Mouse (Mus musculus): ENCODE measurements around the gene Hsd11b1. TPM values are rescaled to one million over a fixed set of nuclear protein-coding genes. Genes with fewer than 3 reads are reported as not detected.

Hsd11b1 gene
- total and polyA plus RNA-seq, 3 experiments: 10.5 to 20.9 (median 15.1) TPM

DNA sequence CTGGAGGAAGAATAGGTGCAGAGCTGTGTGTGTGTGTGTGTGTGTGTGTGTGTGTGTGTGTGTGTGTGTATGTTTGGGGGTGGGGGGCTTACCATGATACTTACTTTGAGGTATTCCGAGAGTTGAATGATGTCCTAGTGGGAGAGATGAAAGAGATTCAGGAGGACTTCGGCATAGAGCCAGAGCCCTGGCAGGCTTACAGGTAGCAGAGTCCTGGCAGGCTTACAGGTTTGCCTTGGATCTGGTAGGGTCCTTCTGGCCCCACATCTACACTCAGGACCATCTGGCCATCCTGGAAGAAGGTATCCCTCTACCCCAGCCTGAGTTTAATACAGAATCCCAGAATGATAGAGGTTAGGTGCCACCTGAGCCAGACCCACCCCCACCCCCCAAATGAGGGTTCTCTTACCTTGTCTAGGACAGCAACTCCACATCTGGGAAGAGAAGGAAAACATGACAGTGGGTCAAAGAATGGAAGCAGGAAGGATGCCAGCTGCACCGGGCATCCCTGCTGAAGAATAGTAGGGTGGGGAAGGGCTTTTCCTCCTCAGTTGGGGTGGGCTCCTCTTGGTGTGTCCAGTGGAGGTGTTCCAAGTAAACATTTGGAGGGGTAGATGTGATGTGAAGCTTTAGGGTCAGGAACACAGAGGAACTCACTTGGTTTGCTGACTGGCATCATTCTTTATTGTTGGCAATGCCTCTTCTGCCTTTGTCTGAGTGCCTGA is 69.3 kb downstream of the Hsd11b1 start:
- DNase-seq: no peak
- H3K9ac ChIP-seq (ENCODE audit: low read depth, low read length): no peak overlapping the region
- H3K36me3 ChIP-seq (ENCODE audit: control insufficient read depth, insufficient read depth, low read length): peaks cover 1% of the 10 kb centered on the region; the same call in 1 of the 2 replicates
- peaks cover 13% of the 10 kb centered on the region for H3K4me1 ChIP-seq (ENCODE audit: control insufficient read depth, insufficient read depth, low read length)
- H3K4me3 ChIP-seq: no peak overlapping the region
- TF ChIP-seq POLR2A (IDR thresholded peaks at IDR 0.05; ENCODE audit: insufficient read depth, low read depth, low read length) (no peak), EP300 (IDR thresholded peaks at IDR 0.05; ENCODE audit: insufficient read depth, low read depth, low read length) (no peak), CTCF (IDR thresholded peaks at IDR 0.05) (no peak)
- 72% methylated on average over 3 of the region's 3 CpGs for WGBS
- no peaks in the 10 kb centered on the region for H3K79me2 ChIP-seq (replicated peaks; ENCODE audit: control insufficient read depth, insufficient read depth, low read length)
- no peak overlapping the region for H3K27ac ChIP-seq
- intact Hi-C loops (cut with DNase I): loop anchor here (5.0 kb wide), 1 partner anchor 62 kb away; the partner anchor contains the start of gene Diexf
- no peaks in the 10 kb centered on the region for H3K27me3 ChIP-seq (ENCODE audit: control insufficient read depth, insufficient read depth, low read length)

- Histone ChIP-seq H3K79me2 (replicated peaks; ENCODE audit: control insufficient read depth, insufficient read depth, low read length) (no peaks in the 10 kb centered on the region), H3K27me3 (ENCODE audit: control insufficient read depth, insufficient read depth, low read length) (no peaks in the 10 kb centered on the region), H3K4me1 (ENCODE audit: control insufficient read depth, insufficient read depth, low read length) (peaks cover 17% of the 10 kb centered on the region), H3K36me3 (ENCODE audit: control insufficient read depth, insufficient read depth, low read length) (peaks cover 2% of the 10 kb centered on the region; the same call in 1 of the 2 replicates), H3K27ac (peak overlapping the region; percentile 61), H3K4me3 (no peak overlapping the region), H3K9ac (ENCODE audit: low read depth, low read length) (no peak overlapping the region)
- WGBS: 41% methylated on average over 7 of the region's 7 CpGs
- TF ChIP-seq EP300 (IDR thresholded peaks at IDR 0.05; ENCODE audit: insufficient read depth, low read depth, low read length): no peak
- no peak for TF ChIP-seq POLR2A (IDR thresholded peaks at IDR 0.05; ENCODE audit: insufficient read depth, low read depth, low read length)
- no peak for TF ChIP-seq CTCF (IDR thresholded peaks at IDR 0.05)
- peak in 1 of 2 experiments; percentile 61 for DNase-seq
- intact Hi-C loops (cut with DNase I): loop anchor here (5.0 kb wide), 1 partner anchor 59 kb away; the partner anchor contains the start of gene Diexf
Measured at GRCm38 (mm10) chr1:193191675-193192283, 72.1 kb downstream of the Hsd11b1 start.

DNA sequence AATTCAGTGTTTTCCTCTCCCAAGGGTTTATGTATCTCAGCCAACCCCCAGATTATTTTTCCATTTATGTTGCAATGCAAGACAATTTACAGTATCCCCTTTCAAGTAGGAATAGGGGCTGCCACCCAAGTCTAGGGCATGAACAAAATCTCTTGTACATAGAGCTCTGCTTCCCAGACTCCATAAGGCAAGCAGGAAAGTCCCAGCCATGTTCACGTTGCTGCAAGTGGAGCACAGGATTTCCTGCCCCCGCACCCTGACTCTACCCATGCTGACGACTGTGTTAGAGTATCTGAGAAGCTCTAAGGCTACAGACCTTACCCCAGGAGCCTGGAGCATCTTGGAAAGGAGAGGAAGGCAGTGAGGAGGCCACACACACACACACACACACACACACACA is 74.1 kb downstream of the Hsd11b1 start:
- Histone ChIP-seq H3K4me3 (no peak overlapping the region), H3K27ac (peak overlapping the region; percentile 69), H3K4me1 (ENCODE audit: control insufficient read depth, insufficient read depth, low read length) (peaks cover 17% of the 10 kb centered on the region), H3K27me3 (ENCODE audit: control insufficient read depth, insufficient read depth, low read length) (no peaks in the 10 kb centered on the region), H3K9ac (ENCODE audit: low read depth, low read length) (no peak overlapping the region), H3K79me2 (replicated peaks; ENCODE audit: control insufficient read depth, insufficient read depth, low read length) (no peaks in the 10 kb centered on the region), H3K36me3 (ENCODE audit: control insufficient read depth, insufficient read depth, low read length) (peaks cover 2% of the 10 kb centered on the region; the same call in 1 of the 2 replicates)
- intact Hi-C loops (cut with DNase I): loop anchor here (5.0 kb wide), 1 partner anchor 57 kb away; the partner anchor contains the start of gene Diexf
- WGBS: 12% methylated on average over 3 of the region's 3 CpGs
- DNase-seq: peak in 1 of 2 experiments; percentile 30
- no peak for TF ChIP-seq POLR2A (IDR thresholded peaks at IDR 0.05; ENCODE audit: insufficient read depth, low read depth, low read length)
- TF ChIP-seq CTCF (IDR thresholded peaks at IDR 0.05): no peak
- no peak for TF ChIP-seq EP300 (IDR thresholded peaks at IDR 0.05; ENCODE audit: insufficient read depth, low read depth, low read length)

- Histone ChIP-seq H3K4me3 (no peak overlapping the region), H3K79me2 (replicated peaks; ENCODE audit: control insufficient read depth, insufficient read depth, low read length) (no peaks in the 10 kb centered on the region), H3K27ac (peak overlapping the region; percentile 69), H3K4me1 (ENCODE audit: control insufficient read depth, insufficient read depth, low read length) (peaks cover 17% of the 10 kb centered on the region), H3K9ac (ENCODE audit: low read depth, low read length) (0 out of 2 replicates have a peak overlapping the region, but pooled peaks have one; percentile 17), H3K27me3 (ENCODE audit: control insufficient read depth, insufficient read depth, low read length) (no peaks in the 10 kb centered on the region), H3K36me3 (ENCODE audit: control insufficient read depth, insufficient read depth, low read length) (peaks cover 2% of the 10 kb centered on the region; the same call in 1 of the 2 replicates)
- DNase-seq: peak; percentile 69 to 85
- TF ChIP-seq EP300 (IDR thresholded peaks at IDR 0.05; ENCODE audit: insufficient read depth, low read depth, low read length) (no peak), POLR2A (IDR thresholded peaks at IDR 0.05; ENCODE audit: insufficient read depth, low read depth, low read length) (no peak), CTCF (IDR thresholded peaks at IDR 0.05) (no peak)
- intact Hi-C loops (cut with DNase I): no loop called here
- WGBS: 22% methylated on average over 9 of the region's 9 CpGs
Measured at GRCm38 (mm10) chr1:193189151-193189621, 74.7 kb downstream of the Hsd11b1 start.

DNA sequence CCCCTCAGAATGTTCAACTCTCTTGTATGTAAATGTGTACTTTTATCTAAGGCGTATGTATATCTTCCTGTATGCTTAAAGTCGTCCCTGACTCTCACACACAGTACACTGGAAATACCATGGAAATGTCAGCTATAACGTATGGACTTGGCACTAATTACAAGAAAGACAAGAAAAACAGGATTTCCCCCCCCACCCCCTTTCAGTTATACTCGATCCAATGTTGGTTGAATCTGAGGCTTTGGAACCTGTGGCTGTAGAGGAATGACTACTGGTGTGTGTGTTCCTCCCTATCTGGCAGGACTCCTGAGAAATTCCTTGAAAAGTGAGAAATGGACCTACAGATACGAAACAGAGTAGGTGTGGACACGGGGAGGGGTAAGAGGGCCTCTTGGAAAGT is 75.6 kb downstream of the Hsd11b1 start:
- peaks cover 17% of the 10 kb centered on the region for H3K4me1 ChIP-seq (ENCODE audit: control insufficient read depth, insufficient read depth, low read length)
- H3K27me3 ChIP-seq (ENCODE audit: control insufficient read depth, insufficient read depth, low read length): no peaks in the 10 kb centered on the region
- H3K4me3 ChIP-seq: no peak overlapping the region
- WGBS: 76% methylated on average over 6 of the region's 6 CpGs
- TF ChIP-seq CTCF (IDR thresholded peaks at IDR 0.05) (no peak), POLR2A (IDR thresholded peaks at IDR 0.05; ENCODE audit: insufficient read depth, low read depth, low read length) (no peak), EP300 (IDR thresholded peaks at IDR 0.05; ENCODE audit: insufficient read depth, low read depth, low read length) (no peak)
- no peak overlapping the region; the same call in 1 of the 2 replicates for H3K27ac ChIP-seq
- peaks cover 2% of the 10 kb centered on the region; the same call in 1 of the 2 replicates for H3K36me3 ChIP-seq (ENCODE audit: control insufficient read depth, insufficient read depth, low read length)
- no peak overlapping the region for H3K9ac ChIP-seq (ENCODE audit: low read depth, low read length)
- DNase-seq: no peak
- no peaks in the 10 kb centered on the region for H3K79me2 ChIP-seq (replicated peaks; ENCODE audit: control insufficient read depth, insufficient read depth, low read length)
- intact Hi-C loops (cut with DNase I): no loop called here

Measured in heart, adult 2 months (tissue).